Mouse (Mus musculus) midbrain, embryonic 16.5 days (tissue): ENCODE measurements around the gene Rps6kb2. TPM values are rescaled to one million over a fixed set of nuclear protein-coding genes. Genes with fewer than 3 reads are reported as not detected.

Experiments
- ATAC-seq: fragments of 200-750 bp; cut with Nextera tagmentation; 2 replicates; pipeline ENCODE4 v1.8.0; 2017; ENCODE audit warnings: moderate TSS enrichment
- H3K27ac ChIP-seq: fragments of 300-500 bp; sonication (generic); 2 replicates; pipeline ENCODE4 v1.5.1; 2014; ENCODE audit warnings: mild to moderate bottlenecking, low read length, mixed read lengths
- H3K27me3 ChIP-seq: fragments of 300-500 bp; sonication (generic); 2 replicates; pipeline ENCODE4 v1.6.1; 2014; ENCODE audit warnings: low read depth, low read length, mixed read lengths; ENCODE audit not compliant: control insufficient read depth, insufficient read depth
- H3K36me3 ChIP-seq: fragments of 300-500 bp; sonication (generic); 2 replicates; pipeline ENCODE4 v1.6.1; 2014; ENCODE audit warnings: mild to moderate bottlenecking, low read length, moderate library complexity, mixed read lengths; ENCODE audit not compliant: control insufficient read depth, insufficient read depth
- H3K4me1 ChIP-seq: fragments of 300-500 bp; sonication (generic); 2 replicates; pipeline ENCODE4 v1.6.1; 2014; ENCODE audit warnings: mild to moderate bottlenecking, low read length, mixed read lengths; ENCODE audit not compliant: control insufficient read depth, insufficient read depth
- H3K4me2 ChIP-seq: fragments of 300-500 bp; sonication (generic); 2 replicates; pipeline ENCODE4 v1.6.1; 2014; ENCODE audit warnings: mild to moderate bottlenecking, low read length, mixed read lengths
- H3K4me3 ChIP-seq: fragments of 300-500 bp; sonication (generic); 2 replicates; pipeline ENCODE4 v1.5.1; 2014; ENCODE audit warnings: low read depth, mild to moderate bottlenecking, low read length, moderate library complexity, mixed read lengths
- H3K9ac ChIP-seq: fragments of 300-500 bp; sonication (generic); 2 replicates; pipeline ENCODE4 v1.6.1; 2014; ENCODE audit warnings: low read depth, low read length, mixed read lengths
- H3K9me3 ChIP-seq: fragments of 300-500 bp; sonication (generic); replicated peaks from 2 replicates; pipeline ENCODE4 v1.6.1; 2014; ENCODE audit warnings: mild to moderate bottlenecking, low read length, mixed read lengths; ENCODE audit not compliant: control insufficient read depth, poor library complexity, severe bottlenecking
- WGBS: fragments of 180-500 bp; shearing (Covaris S2); extraction: QIAGEN DNeasy Blood & Tissue Kit; methylation state at CpG from one replicate; pipeline ENCODE4 v1.1.7; 2014; 5-methylcytosine and 5-hydroxymethylcytosine counted together
- polyA plus RNA-seq: library from polyadenylated mRNA; unstranded; fragments of >200 nt; fragmentation: Nextera tagmentation; extraction: Ambion mirVana; gene quantifications from 2 replicates; pipeline ENCODE4 v1.2.1, GENCODE M21; 2015

Rps6kb2 gene
- polyA plus RNA-seq, 1 experiment from 2014 or later: 58.0 TPM

- Histone ChIP-seq H3K9me3 (no peaks in the 10 kb centered on the region), H3K27ac (peak overlapping the region; percentile 87), H3K36me3 (peaks cover 6% of the 10 kb centered on the region), H3K4me2 (no peak overlapping the region), H3K4me3 (no peak overlapping the region), H3K27me3 (no peaks in the 10 kb centered on the region), H3K4me1 (peaks cover 15% of the 10 kb centered on the region), H3K9ac (no peak overlapping the region)
- no peak for ATAC-seq
- 88% methylated on average over 3 of the region's 3 CpGs for WGBS
Observed at GRCm38 (mm10) chr19:4164100-4164499, 946 bp upstream of the Rps6kb2 start.

GRCm38 (mm10) chr19:4163543-4163887 is 361 bp upstream of the Rps6kb2 start:
- 29% methylated on average over 4 of the region's 4 CpGs for WGBS
- Histone ChIP-seq H3K4me1 (peaks cover 15% of the 10 kb centered on the region), H3K36me3 (peaks cover 12% of the 10 kb centered on the region), H3K27ac (peak overlapping the region; percentile 87), H3K27me3 (no peaks in the 10 kb centered on the region), H3K9ac (peak overlapping the region; percentile 75), H3K9me3 (no peaks in the 10 kb centered on the region), H3K4me2 (peak overlapping the region; percentile 91), H3K4me3 (peak overlapping the region; percentile 77)
- peak; percentile 26 for ATAC-seq

GRCm38 (mm10) chr19:4159049-4159448 is 4.1 kb downstream of the Rps6kb2 start:
- Histone ChIP-seq H3K36me3 (peaks cover 30% of the 10 kb centered on the region), H3K4me3 (no peak overlapping the region), H3K4me2 (no peak overlapping the region), H3K27me3 (no peaks in the 10 kb centered on the region), H3K9me3 (no peaks in the 10 kb centered on the region), H3K27ac (no peak overlapping the region), H3K9ac (no peak overlapping the region), H3K4me1 (peaks cover 13% of the 10 kb centered on the region)
- ATAC-seq: no peak
- WGBS: 97% methylated on average over 8 of the region's 8 CpGs

- no peaks in the 10 kb centered on the region for H3K27me3 ChIP-seq
- ATAC-seq: no peak
- no peaks in the 10 kb centered on the region for H3K4me1 ChIP-seq
- H3K36me3 ChIP-seq: peaks cover 30% of the 10 kb centered on the region
- 94% methylated on average over 12 of the region's 12 CpGs for WGBS
- H3K4me3 ChIP-seq: no peak overlapping the region
- no peak overlapping the region for H3K4me2 ChIP-seq
- no peak overlapping the region for H3K9ac ChIP-seq
- no peak overlapping the region for H3K27ac ChIP-seq
- H3K9me3 ChIP-seq: no peaks in the 10 kb centered on the region
Observed at GRCm38 (mm10) chr19:4156771-4157170, 6.4 kb downstream of the Rps6kb2 start.

GRCm38 (mm10) chr19:4156073-4156579 is 7.0 kb downstream of the Rps6kb2 start:
- 63% methylated on average over 20 of the region's 20 CpGs for WGBS
- Histone ChIP-seq H3K4me2 (no peak overlapping the region), H3K27ac (no peak overlapping the region), H3K9me3 (no peaks in the 10 kb centered on the region), H3K4me3 (no peak overlapping the region), H3K36me3 (peaks cover 30% of the 10 kb centered on the region), H3K9ac (no peak overlapping the region), H3K27me3 (no peaks in the 10 kb centered on the region), H3K4me1 (no peaks in the 10 kb centered on the region)
- no peak for ATAC-seq

- 73% methylated on average over 6 of the region's 6 CpGs for WGBS
- Histone ChIP-seq H3K27ac (no peak overlapping the region), H3K36me3 (peaks cover 32% of the 10 kb centered on the region)
Observed at GRCm38 (mm10) chr19:4155223-4156072, 7.7 kb downstream of the Rps6kb2 start.

GRCm38 (mm10) chr19:4154437-4155222 is 8.5 kb downstream of the Rps6kb2 start:
- H3K27me3 ChIP-seq: no peaks in the 10 kb centered on the region
- no peak overlapping the region for H3K9ac ChIP-seq
- ATAC-seq: no peak
- no peak overlapping the region for H3K4me2 ChIP-seq
- WGBS: 83% methylated on average over 13 of the region's 13 CpGs
- H3K27ac ChIP-seq: no peak overlapping the region
- peaks cover 2% of the 10 kb centered on the region for H3K4me1 ChIP-seq
- peaks cover 32% of the 10 kb centered on the region for H3K36me3 ChIP-seq
- no peaks in the 10 kb centered on the region for H3K9me3 ChIP-seq
- no peak overlapping the region for H3K4me3 ChIP-seq

More at GRCm38 (mm10) chr19:4155223-4156072, 7.7 kb downstream of the Rps6kb2 start:
- H3K4me1 ChIP-seq: no peaks in the 10 kb centered on the region
- H3K27me3 ChIP-seq: no peaks in the 10 kb centered on the region
- H3K9ac ChIP-seq: no peak overlapping the region
- no peak overlapping the region for H3K4me3 ChIP-seq
- ATAC-seq: no peak
- no peak overlapping the region for H3K4me2 ChIP-seq
- H3K9me3 ChIP-seq: no peaks in the 10 kb centered on the region

GRCm38 (mm10) chr19:4153232-4153654 is 9.9 kb downstream of the Rps6kb2 start, which contains the start of gene Ptprcap:
Ptprcap (plus strand) TSS chr19:4153604.
- no peak within 1 kb of the TSS for H3K9ac ChIP-seq
- 74% methylated on average over 11 of the region's 11 CpGs for WGBS
- no peaks in the 10 kb centered on the region for H3K27me3 ChIP-seq
- peaks cover 18% of the 10 kb centered on the region; the same call in 1 of the 2 replicates for H3K36me3 ChIP-seq
- no peaks in the 10 kb centered on the region for H3K9me3 ChIP-seq
- no peak for ATAC-seq
- no peak within 1 kb of the TSS for H3K4me3 ChIP-seq
- no peak within 1 kb of the TSS for H3K27ac ChIP-seq
- no peak within 1 kb of the TSS for H3K4me2 ChIP-seq
- H3K4me1 ChIP-seq: peaks cover 10% of the 10 kb centered on the region
